Mouse (Mus musculus): ENCODE measurements at regions not wholly inside any gene's neighbourhood (a gene's known extent, or its start where the extent isn't known, plus 50 kb on each side); places are given as distances from the start of the nearest gene placed in this dataset.

DNA sequence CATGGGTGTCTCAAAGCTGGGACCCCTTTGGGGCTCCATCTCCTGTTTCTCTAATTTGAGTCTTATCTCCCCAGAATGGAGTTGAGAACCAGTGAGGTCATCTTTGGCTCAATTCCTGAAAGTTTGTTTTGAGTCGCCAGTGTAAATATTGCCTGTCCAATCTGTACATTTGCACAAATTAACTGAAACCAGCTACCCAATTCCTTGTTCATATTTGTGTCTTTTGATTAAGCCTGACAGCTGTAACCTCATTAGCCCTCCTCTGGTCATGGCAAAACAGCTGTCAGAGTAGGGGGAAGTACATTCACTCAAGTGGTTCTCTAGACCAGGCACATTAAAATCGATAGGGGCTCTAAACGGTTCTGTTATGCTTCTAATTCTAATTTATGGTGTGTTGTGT is 177.0 kb downstream of the Rps12 start:
- TF ChIP-seq CTCF (IDR thresholded peaks at IDR 0.05; ENCODE audit: control insufficient read depth, insufficient read depth, insufficient read length) (no peak), MAX (IDR thresholded peaks at IDR 0.05) (no peak), MYOD1 (IDR thresholded peaks at IDR 0.05; ENCODE audit: control insufficient read depth, insufficient read length, low read depth) (peak; percentile 82), CEBPB (IDR thresholded peaks at IDR 0.05; ENCODE audit: low read depth) (no peak), MYOG (IDR thresholded peaks at IDR 0.05; ENCODE audit: control insufficient read depth, extremely low read depth, insufficient read length) (no peak)

All from C2C12 (cell line).